Mouse (Mus musculus): ENCODE measurements around the gene Zmym2.

Zmym2 gene

GRCm38 (mm10) chr14:56935481-56935880, 49.0 kb downstream of the Zmym2 start:
- DNase-seq, result no peak

GRCm38 (mm10) chr14:56939903-56940302, 53.5 kb downstream of the Zmym2 start:
- no peak for DNase-seq

GRCm38 (mm10) chr14:56952928-56953327, 66.5 kb downstream of the Zmym2 start:
- DNase-seq, result no peak

DNA sequence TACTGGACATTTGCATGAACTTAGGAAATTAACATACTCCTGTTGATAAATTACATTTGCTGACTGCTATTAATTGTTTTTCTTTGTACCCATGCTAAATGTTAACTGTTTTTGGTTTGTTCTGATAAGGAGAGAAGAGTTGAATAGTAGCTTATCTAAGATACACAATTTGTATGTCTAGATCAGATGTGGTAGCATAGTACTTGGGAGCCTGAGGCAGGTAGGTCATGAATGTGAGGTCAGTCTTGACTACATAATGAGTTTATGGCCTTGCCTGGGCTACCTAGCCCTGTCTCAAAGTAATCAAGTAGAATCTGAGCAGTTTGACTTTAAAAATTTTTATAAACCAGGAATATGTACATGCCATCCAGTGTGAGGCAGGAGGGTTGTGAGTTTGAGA, 67.9 kb downstream of the Zmym2 start:
- no peak for DNase-seq

- DNase-seq, result no peak
These were observed 77.7 kb downstream of the Zmym2 start for GRCm38 (mm10) chr14:56963969-56964734.

GRCm38 (mm10) chr14:56969653-56970052, 83.2 kb downstream of the Zmym2 start:
- no peak for DNase-seq

DNA sequence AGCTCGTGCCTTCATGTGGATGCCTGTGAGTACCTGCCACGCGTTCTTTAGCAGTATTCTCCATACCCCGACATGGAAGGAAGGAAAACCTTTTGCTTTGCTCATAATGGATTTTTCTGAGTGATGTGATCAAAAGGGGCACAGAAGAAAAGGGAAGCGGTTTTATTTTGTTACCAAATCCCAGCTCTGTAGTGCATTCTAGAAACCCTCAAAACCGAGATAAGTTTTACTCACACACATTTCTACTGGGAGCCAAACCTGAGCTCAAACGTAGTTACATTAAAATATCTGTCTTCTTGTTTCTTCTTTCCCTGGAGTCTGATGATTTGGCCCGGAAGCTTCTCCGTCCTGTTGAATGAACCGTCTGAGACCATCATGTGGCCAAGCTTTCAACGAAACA, 83.7 kb downstream of the Zmym2 start:
- no peak for DNase-seq

DNA sequence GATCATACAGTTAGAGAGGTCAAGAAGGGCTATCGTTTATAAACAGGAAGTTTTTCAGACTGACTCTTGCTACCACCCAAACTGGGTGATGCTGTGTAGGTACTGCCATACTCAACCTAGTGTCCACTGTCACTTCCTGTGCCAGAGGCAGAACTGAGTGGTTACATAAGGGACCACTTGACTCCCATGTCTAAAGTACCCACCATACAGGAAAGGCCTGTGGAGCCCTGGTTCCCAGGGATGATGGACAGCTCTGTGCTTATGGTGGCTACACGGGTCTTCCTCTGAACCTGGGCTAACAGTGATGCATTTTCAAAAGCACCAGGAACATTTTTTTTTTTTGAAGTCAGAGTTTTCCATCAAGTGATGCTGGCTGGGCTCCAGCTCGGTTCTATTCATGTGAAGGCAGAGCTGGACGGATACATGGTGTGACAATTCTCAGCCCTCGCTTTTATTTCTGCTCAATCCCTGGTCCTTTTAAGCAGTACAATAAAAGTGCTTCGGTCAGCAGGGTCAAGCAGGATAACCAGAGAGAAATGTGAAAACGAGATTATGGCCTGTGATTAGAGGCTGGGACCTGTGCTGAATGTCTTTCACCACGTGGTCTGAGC, 91.7 kb downstream of the Zmym2 start:
- DNase-seq, result no peak

- DNase-seq, result no peak
These were observed 102.2 kb downstream of the Zmym2 start for GRCm38 (mm10) chr14:56988621-56989020.

Measured in right cerebral cortex, adult 18-20 months (tissue).